Comparison of ENCODE assay signal across 8 mouse cellular contexts in genomic region chr2:166555508-166555907, GRCm38 (mm10).
DNase-seq lines count a peak whose midpoint lies in the region; ATAC-seq and TF ChIP-seq lines count a peak whose summit lies in the region.

No protein-coding gene starts in this region.

- DNase-seq in heart, postnatal 4 days: peak; percentile 58
- DNase-seq in heart, adult 11 months: no peak
- peak; percentile 61 for DNase-seq in right cerebral cortex, postnatal 14 days
- DNase-seq in right cerebral cortex, postnatal 25 days: no peak
- DNase-seq in liver, postnatal 0 days: peak; percentile 61
- no peak for DNase-seq in gastrocnemius, adult 18-20 months (ENCODE audit: low spot score)
- no peak for DNase-seq in cerebellum, adult 11-12 months

- no peak for TF ChIP-seq EP300 in liver, postnatal 0 days (IDR thresholded peaks at IDR 0.05; ENCODE audit: low read depth)

- H3K27me3 ChIP-seq in liver, postnatal 0 days (ENCODE audit: insufficient read depth, low read length): no peaks in the 10 kb centered on the region

- WGBS in bone marrow, adult 2 months: 29% methylated on average over 2 of the region's 2 CpGs
- WGBS in liver, postnatal 0 days (ENCODE audit: insufficient replicate concordance): 32% methylated on average over 2 of the region's 2 CpGs

- TF ChIP-seq POLR2A in bone marrow, adult 2 months (IDR thresholded peaks at IDR 0.05; ENCODE audit: borderline replicate concordance, control insufficient read depth, low read depth, low read length): no peak

- peak; percentile 49 for TF ChIP-seq CTCF in bone marrow, adult 2 months (IDR thresholded peaks at IDR 0.05; ENCODE audit: control insufficient read depth, insufficient read depth, low read length)
- TF ChIP-seq CTCF in liver, postnatal 0 days (IDR thresholded peaks at IDR 0.05; ENCODE audit: low read depth): peak; percentile 70

- H3K4me2 ChIP-seq in liver, postnatal 0 days (ENCODE audit: low read depth, low read length): no peak overlapping the region

- H3K36me3 ChIP-seq in liver, postnatal 0 days (replicated peaks; ENCODE audit: insufficient read depth, low read length): no peaks in the 10 kb centered on the region

- H3K4me3 ChIP-seq in bone marrow, adult 2 months (replicated peaks; ENCODE audit: control insufficient read depth, low read depth, low read length): no peak overlapping the region
- H3K4me3 ChIP-seq in liver, postnatal 0 days (ENCODE audit: low read depth, low read length): no peak overlapping the region

- H3K4me1 ChIP-seq in bone marrow, adult 2 months (ENCODE audit: control insufficient read depth, insufficient read depth, low read length): peaks cover 6% of the 10 kb centered on the region
- peaks cover 16% of the 10 kb centered on the region; the same call in 1 of the 2 replicates for H3K4me1 ChIP-seq in liver, postnatal 0 days (ENCODE audit: insufficient read depth)

- H3K9ac ChIP-seq in liver, postnatal 0 days (replicated peaks): no peak overlapping the region

- no peak for ATAC-seq in liver, postnatal 0 days

- H3K9me3 ChIP-seq in liver, postnatal 0 days (ENCODE audit: low read length): no peaks in the 10 kb centered on the region

- H3K27ac ChIP-seq in bone marrow, adult 2 months (ENCODE audit: control insufficient read depth, insufficient read depth, low read depth, low read length, poor library complexity): no peak overlapping the region
- H3K27ac ChIP-seq in liver, postnatal 0 days (ENCODE audit: low read depth): no peak overlapping the region

Comparison
In these comparisons a context has a peak if more than half of its experiments do, and no peak if none do; other contexts are left out.
1. DNase-seq: peak in heart, postnatal 4 days (single experiment), right cerebral cortex, postnatal 14 days (single experiment) and liver, postnatal 0 days (single experiment); none in heart, adult 11 months (single experiment), right cerebral cortex, postnatal 25 days (single experiment), gastrocnemius, adult 18-20 months (single experiment) and cerebellum, adult 11-12 months (single experiment).